Mouse (Mus musculus): ENCODE data around the gene Hspg2.

Gene Hspg2

GRCm38 (mm10) chr4:137480993-137481340 lies 12.4 kb downstream of the Hspg2 start:
- DNase-seq (ENCODE audit: low read depth): no peak

GRCm38 (mm10) chr4:137481381-137482030 lies 12.9 kb downstream of the Hspg2 start:
- DNase-seq (ENCODE audit: low read depth): no peak

- DNase-seq (ENCODE audit: low read depth): no peak
These were observed 15.3 kb downstream of the Hspg2 start for GRCm38 (mm10) chr4:137483871-137484270.

DNA sequence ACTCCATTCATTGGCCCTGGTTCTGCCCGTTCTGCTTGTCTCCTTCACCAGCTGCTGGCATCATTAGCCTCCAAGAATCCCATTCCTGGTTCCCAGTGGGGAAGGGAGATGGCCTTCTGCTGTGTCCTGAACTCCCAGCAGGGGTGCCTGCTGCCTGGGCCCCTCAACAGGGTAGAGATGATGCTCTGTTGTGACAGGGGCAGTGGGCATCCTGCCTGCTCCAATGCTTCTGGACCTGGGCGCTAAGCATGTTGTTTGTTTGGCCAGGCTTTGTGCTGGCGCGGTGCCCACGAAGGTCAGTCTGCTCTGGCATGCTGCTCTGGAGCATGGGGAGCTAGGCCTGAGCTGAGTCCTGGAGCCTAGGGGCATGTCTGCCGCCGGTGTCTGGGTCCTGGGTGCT lies 16.0 kb downstream of the Hspg2 start:
- no peak for DNase-seq (ENCODE audit: low read depth)

GRCm38 (mm10) chr4:137485258-137485960 lies 16.8 kb downstream of the Hspg2 start:
- no peak for DNase-seq (ENCODE audit: low read depth)

DNA sequence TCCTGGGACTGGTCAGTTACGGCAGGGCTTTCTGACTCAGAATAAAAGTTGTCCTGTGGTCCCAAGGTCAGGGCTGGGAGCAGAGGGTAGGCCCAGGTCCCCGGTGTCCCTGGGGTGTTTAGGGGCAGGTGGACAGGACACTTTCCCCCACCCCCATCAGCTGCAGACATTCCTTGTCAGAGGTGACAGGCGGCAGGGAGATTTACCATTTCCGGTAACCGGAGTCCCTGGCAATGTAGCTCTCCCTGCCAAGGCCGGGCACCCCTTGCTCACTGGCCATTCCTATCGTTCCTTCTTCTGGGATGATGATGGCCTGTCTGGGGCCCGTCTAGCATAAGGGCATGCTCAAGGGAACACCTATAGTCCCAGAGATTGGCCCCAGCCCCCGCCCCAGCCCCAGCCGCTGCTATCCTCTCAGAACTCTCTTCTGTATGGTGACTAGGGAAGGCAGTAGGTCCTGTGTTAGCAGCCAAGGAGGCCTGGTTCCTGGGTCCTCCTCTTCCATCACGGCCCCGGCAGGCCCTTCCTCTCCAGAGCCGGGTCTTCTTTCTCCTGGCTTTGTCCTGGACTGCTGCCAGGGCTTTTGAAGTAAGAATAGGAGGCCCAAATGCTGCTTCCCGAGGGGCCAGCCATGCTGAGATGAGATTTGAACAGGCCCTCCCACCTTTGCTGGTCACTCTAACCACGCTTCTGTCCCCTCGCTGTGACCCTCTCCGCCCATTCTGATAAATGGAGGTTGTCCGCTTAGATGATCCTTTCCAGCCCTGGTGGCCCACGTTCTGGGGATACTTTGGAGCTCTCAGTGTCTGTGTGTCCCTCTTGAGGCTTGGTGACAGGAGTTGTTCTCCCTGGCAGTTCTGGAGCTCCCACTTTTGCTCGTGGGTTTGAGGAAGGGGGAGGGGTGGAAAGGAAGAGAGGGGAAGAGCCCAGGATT lies 17.8 kb downstream of the Hspg2 start:
- DNase-seq (ENCODE audit: low read depth): no peak

- DNase-seq (ENCODE audit: low read depth): no peak
These were observed 18.9 kb downstream of the Hspg2 start for GRCm38 (mm10) chr4:137487286-137488000.

DNA sequence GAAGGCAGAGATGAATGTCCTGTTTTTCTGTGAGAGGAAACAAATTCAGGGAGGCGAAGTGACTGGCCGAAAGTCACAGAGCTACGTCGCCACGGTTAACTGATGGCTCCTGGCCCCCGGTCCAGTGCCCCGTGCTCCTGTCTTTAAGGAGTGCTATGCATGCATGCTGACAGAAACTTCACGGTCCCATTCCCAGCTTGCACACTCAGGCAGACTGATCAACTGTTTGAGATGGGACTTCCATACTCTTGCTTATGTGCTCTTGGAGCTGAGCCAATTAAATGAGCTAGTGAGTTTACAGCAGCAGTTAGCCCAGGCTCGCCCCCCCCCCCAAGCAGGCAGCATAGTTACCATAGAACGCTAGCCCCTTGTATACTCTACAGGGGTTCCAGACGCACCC lies 19.5 kb downstream of the Hspg2 start:
- DNase-seq (ENCODE audit: low read depth): no peak

- no peak for DNase-seq (ENCODE audit: low read depth)
These were observed 20.2 kb downstream of the Hspg2 start for GRCm38 (mm10) chr4:137488571-137489303.

GRCm38 (mm10) chr4:137489996-137490395 lies 21.4 kb downstream of the Hspg2 start:
- DNase-seq (ENCODE audit: low read depth): no peak

- no peak for DNase-seq (ENCODE audit: low read depth)
These were observed 24.0 kb downstream of the Hspg2 start for GRCm38 (mm10) chr4:137492563-137492962.

DNA sequence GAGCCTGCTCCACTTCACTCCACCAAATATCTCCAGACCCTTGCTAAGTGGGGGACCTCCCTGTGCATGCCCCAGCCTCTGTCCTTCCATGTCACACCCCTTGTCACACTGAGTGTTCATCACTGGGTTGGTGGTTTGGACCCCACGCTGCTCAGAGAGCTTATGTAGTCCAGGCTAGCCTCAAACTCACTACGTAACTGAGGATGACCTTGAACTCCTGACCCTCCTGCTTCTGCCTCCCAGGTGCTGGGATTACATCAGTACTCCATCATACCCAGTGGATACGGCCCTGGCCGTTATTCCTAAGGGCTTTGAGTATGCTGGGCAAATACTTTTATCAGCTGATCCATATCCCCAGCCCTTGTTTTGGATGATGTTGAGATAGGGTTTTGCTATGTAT lies 24.6 kb downstream of the Hspg2 start:
- no peak for DNase-seq (ENCODE audit: low read depth)

- DNase-seq (ENCODE audit: low read depth): no peak
These were observed 26.4 kb downstream of the Hspg2 start for GRCm38 (mm10) chr4:137494751-137495500.

GRCm38 (mm10) chr4:137495501-137496100 lies 27.0 kb downstream of the Hspg2 start:
- DNase-seq (ENCODE audit: low read depth): no peak

GRCm38 (mm10) chr4:137497367-137497766 lies 28.8 kb downstream of the Hspg2 start:
- no peak for DNase-seq (ENCODE audit: low read depth)

DNA sequence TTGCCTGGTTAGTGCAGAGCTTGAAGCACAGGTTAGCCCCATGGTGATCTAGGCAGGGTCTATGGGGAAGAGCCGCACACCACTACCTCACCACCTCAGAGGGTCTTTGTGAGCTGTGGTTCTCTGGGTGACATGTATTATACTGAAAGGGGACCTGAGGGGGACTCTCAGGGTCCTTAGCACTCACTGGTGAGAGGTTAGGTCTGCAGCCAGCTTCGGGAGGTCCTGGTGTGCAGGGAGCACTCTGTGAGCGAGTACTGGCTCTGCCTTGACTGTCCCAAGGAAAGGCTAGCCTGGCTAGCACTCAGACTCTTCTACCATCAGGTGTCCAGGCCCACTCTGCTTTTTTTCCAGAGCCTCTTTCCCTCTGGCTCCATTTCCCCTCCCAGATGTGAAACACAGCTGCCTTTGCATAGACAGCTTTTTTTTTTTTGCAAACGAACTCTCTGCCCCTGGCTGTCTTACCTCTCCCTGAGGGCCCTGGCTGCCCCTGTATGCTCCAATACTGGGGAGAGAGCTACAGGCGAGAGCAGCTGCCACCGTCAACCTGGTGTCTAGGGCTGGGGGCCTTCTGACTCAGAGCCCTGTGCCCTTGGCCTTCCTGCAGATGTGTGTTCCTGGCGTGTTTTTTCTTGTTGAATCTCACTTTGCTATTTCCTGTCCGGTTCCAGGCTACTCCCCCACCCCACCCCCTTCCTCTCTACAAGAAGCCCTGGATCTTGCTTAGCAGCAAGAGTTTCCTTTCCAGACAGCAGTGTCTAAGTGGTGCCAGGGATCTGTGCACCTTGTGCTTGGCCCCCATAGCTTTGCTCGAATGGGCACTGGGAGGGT lies 29.5 kb downstream of the Hspg2 start:
- no peak for DNase-seq (ENCODE audit: low read depth)

GRCm38 (mm10) chr4:137498882-137499583 lies 30.5 kb downstream of the Hspg2 start:
- no peak for DNase-seq (ENCODE audit: low read depth)

GRCm38 (mm10) chr4:137500149-137500548 lies 31.6 kb downstream of the Hspg2 start:
- no peak for DNase-seq (ENCODE audit: low read depth)

- DNase-seq (ENCODE audit: low read depth): no peak
These were observed 32.4 kb downstream of the Hspg2 start for GRCm38 (mm10) chr4:137500953-137501352.

Data from naive thymus-derived CD4-positive, alpha-beta T cell, adult 2 months (primary cell).